Mouse (Mus musculus): ENCODE data around the gene Dennd1b.

The Dennd1b gene

DNA sequence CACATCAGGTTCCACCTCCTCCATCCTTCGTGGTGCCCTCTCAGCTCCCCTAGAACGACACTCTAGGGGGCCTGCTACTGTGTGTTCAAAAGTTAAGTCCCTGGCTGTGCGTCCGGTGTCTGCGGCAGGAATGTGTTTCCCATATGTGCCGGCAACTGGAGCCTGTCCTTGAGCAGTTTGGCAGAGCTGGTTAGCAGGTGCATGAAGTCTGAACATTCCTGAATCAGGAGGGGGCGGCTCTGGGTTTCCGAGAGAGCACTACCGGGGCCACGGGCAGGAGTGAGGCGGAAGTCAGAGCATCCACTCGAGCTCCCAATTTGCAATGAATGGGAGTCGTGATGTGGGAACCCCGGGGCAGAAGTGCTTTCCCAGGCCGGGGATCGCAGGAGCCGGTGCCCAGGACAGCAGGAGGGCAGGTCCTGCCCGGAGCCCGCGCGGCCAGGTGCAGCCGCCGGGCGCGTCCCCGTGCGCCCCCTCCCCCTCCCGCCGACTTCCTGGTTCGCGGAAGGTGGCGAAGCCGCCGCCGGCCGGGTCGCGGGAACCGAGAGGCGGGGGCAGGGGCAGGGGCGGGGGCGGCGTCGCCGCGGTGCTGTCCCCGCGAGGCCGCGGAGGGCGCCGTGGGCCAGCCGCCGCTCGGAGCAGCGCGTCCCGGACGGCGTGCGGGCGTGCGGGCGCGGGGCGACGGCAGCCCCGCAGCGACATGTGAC, at the start of gene Dennd1b:
Dennd1b (plus strand) TSS at position 275 of the 707 bp plus-strand sequence.
- peak; percentile 66 for DNase-seq

- no peak for DNase-seq
These were observed 47.6 kb upstream of the Dennd1b start for GRCm38 (mm10) chr1:138915596-138915995.

GRCm38 (mm10) chr1:138919601-138920000, 43.6 kb upstream of the Dennd1b start:
- DNase-seq, result no peak

- no peak for DNase-seq
These were observed 43.2 kb upstream of the Dennd1b start for GRCm38 (mm10) chr1:138920082-138920481.

- no peak for DNase-seq
These were observed 42.4 kb upstream of the Dennd1b start for GRCm38 (mm10) chr1:138920799-138921198.

GRCm38 (mm10) chr1:138922886-138923285, 40.3 kb upstream of the Dennd1b start:
- no peak for DNase-seq

DNA sequence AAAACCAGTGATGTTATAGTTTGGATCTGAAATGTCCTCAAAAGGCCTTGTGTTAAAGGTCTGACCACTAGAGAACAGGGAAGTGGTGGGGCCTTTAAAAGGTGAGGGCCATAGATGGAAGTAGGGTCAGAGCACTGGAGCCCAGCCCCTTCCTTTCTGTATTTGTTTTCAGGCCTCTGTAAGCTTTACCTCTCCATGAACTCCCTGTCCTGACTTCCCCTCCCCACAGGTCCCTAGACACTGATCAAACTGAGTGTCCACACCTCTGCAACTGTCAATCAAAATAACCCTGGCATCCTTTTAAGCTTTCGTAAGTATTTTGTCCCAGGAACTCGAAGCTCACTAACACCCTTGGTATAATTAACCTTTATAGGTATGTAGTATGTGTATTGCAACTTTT, 39.0 kb upstream of the Dennd1b start:
- no peak for DNase-seq

GRCm38 (mm10) chr1:138928671-138929483, 34.4 kb upstream of the Dennd1b start:
- no peak for DNase-seq

DNA sequence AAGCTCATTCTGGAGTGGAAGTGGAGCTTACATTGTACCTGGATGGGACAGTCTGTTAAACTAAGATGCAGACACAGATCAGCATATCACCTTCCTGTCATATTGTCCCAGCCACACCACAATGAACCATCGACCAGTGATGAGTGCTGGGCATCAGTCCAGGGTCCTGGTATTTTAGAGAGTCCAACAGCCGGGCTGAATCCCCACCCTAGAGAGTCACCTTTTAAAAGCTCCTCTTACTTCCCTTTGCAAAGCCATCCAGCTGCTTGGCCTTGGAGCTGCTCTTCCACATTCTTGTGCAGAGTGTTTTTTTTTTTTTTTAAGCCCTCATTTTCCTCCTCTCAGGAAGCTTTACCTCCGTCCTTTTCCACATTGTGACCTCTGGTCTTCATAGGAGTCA, 33.2 kb upstream of the Dennd1b start:
- no peak for DNase-seq

DNA sequence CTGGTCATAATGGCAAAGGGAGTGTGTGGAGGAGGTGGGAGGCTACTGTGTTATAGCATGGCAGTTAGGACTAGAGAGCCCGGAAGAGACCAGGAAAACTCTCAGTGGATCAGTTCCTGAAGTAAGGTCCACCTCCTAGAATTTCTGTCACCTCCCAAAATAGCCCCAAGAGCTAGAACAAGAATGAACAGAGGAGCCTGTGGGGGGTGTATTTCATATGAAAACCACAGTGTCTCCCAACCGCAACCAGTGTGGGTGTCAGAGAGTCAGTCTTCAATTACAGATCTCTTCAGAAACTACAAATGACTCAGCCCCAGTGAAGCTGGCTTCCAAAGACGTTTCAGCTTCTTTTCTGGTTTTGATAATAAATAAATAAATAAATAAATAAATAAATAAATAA, 32.4 kb upstream of the Dennd1b start:
- no peak for DNase-seq

DNA sequence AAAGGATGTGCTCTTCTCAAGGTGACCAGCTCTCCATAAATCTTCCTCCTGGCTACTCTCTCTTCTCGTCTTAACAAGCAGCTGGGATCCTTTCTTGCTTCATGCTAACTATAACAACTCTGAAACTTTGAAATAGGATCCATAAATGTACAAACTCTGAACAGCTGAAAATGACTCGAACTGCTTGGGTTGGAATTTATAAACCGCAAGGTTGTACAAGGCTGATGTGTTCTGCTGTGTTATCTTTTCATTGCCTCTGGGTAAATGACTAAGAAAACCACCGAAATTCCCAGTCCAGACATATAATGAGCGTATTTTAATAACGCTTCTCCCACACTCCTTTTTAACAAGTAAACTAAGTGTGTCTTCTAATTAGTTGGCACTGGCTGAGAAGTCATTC, 27.1 kb upstream of the Dennd1b start:
- no peak for DNase-seq

GRCm38 (mm10) chr1:138937686-138938370, 25.4 kb upstream of the Dennd1b start:
- DNase-seq, result no peak

- no peak for DNase-seq
These were observed 23.6 kb upstream of the Dennd1b start for GRCm38 (mm10) chr1:138939579-138940139.

DNA sequence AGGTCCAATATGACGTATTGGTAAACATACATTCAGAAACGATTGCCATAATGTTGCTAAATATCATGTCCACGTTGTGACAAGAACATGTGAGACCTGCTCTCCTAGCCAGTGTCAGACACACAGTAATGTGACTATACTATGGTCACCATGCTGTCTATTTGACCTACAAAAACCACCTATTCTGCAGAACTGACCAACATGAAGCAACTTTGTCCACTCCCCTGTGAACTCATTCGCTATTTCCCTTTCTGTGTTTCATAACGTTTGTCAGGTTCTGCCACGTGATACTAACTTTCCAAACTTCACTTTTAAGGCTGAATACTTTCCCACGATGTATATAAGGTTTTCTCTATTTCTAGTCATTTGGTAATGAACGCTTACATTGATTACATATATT, 22.8 kb upstream of the Dennd1b start:
- no peak for DNase-seq

GRCm38 (mm10) chr1:138952173-138952572, 11.1 kb upstream of the Dennd1b start:
- DNase-seq, result no peak

DNA sequence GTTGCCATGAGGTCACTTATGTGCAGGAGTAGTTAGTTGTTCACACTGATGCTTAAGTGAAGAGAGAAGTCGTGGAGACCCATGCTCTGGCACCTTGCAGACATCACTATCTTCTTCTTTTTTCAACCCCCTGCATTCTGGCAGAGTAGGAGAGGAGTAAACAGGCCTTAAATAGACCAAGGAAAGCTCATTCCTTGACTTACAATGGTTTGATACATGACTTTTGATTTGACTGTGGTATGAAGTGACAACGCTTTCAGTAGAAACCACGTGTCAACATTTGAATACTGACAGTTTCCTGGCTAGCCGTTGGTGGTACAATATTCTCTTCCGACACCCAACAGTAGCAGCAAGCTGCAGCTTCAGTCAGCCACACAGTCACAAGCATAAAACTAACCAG, 8.3 kb upstream of the Dennd1b start:
- DNase-seq, result no peak

DNA sequence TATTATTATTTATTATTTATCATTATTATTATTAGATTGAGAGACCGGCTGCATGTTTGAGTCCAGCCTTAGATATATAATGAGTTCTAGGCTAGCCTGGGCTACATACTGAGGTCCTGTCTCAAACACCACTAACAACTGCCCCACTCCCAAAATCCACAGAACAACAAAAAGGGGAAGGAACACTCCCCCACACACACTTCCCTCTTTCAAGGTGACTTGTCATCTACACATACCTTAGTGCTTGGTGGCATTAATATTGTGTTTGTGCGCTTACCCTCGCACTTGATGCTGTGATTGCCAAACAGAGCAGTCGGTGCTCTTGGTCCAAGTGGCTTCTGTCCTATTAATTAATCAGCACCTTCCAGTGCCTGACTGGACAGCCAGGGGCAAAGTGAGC, 7.8 kb upstream of the Dennd1b start:
- no peak for DNase-seq

GRCm38 (mm10) chr1:138956511-138956910, 6.7 kb upstream of the Dennd1b start:
- DNase-seq, result no peak

DNA sequence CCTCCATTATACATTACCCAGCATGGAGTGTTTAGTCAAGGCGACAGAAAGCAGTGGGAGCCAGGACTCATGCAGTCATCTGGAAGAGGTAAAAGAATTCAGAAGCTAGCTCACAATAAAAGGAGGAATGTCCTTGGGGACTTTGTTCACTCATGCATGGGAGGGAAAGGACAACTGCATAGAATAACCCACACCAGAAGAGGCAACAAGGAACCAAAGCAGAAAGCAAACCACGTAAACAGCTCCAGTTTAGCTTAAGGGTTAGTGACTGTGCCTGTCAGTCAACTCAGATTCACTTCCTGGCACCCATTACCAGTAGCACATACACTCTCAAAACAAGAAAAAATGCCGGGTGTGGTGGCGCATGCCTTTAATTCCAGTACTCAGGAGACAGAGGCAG, 6.1 kb upstream of the Dennd1b start:
- DNase-seq, result no peak

DNA sequence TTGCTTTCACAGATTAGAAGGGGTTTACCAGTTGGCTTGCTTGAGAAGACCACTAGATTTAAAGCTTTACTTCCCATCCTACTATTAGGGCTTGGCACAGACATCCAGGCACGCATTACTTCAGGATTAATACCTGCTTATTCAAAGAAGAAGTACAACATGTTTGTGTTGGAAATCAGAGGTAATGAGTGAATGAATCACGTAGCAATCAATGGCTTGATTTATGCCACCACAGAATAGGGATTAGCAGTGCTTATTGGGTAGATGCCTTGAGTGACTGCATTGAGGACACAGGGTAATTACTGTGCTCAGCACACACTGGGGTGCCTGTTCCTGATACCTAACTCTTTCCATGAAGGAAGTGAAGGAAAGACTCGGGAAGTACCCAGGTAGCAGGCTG, 4.4 kb upstream of the Dennd1b start:
- no peak for DNase-seq

DNA sequence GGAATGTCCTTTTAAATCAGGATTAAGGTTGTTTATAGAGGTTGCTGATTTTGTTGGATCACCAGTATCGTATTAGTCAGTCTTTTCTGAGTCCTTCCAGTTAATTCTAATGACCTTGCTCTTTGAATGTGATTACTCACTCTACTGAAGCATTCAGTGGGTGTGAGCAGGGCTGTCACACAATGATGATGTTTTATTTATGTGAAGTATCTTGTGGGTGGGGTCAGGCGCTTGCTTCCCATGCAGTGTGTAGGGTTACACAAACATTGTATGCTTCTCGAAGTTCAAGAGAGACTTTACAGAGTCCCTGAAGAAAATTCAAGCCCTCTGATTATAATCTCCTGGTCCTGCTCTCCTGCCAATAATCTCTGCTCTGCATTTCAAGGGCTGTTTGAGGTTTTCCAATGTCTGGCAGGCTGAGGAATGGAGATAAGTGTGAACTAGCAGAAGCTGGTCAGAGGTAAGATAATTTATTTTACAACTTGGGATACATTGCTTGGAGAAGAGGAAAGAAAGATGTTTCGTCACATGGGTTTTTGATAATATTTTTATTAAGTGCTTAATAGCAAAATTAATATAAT, 3.2 kb upstream of the Dennd1b start:
- no peak for DNase-seq

GRCm38 (mm10) chr1:138962266-138963101, 751 bp upstream of the Dennd1b start:
- no peak for DNase-seq

Measured in cerebellum, adult 8-10 months (tissue).